Mouse (Mus musculus): ENCODE measurements around the gene Olfr1253.

The Olfr1253 gene

DNA sequence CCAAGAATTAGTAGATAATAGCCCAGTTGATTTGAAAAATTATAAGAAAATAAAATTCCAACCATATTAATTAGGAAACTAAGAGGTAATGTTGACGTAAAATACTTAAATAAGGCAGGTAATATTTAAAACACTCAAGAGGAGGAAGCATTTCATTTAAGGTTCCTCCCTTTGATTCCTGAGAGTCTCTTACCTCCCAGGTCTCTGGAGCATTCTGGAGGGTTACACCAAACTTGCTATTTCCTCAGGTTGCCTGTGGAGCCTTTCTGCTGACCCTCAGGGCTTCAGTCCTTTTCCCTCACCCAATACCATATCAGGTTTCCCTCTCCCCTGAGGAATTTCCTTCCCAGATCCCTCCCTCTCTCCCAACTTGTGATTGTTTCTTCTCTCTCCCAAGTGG is at the start of gene Olfr1253:
TSS of gene Olfr1253 (minus strand) at position 101 of the 400 bp plus-strand sequence.
- in situ Hi-C loops (cut with MboI, MseI) = no loop called here

DNA sequence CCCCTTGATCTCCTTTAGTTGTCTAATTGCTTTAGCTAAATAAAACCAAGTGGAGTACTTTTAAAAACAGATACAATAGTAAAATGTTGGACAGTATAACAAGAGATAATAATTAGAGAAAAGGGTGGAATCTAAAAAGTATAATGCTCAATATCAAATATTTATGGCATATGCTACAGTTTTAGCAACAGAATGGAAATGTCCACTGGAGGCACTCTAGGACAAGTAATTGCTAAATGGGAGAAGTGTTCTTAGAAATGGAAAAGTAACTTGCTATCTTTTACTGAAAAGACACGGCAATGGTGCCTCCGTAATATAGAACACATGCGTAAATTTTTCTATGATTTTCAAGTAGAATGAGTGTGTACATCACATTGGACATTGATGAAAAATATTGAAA is 42.7 kb upstream of the Olfr1253 start:
- in situ Hi-C loops (cut with MboI, MseI) = no loop called here

DNA sequence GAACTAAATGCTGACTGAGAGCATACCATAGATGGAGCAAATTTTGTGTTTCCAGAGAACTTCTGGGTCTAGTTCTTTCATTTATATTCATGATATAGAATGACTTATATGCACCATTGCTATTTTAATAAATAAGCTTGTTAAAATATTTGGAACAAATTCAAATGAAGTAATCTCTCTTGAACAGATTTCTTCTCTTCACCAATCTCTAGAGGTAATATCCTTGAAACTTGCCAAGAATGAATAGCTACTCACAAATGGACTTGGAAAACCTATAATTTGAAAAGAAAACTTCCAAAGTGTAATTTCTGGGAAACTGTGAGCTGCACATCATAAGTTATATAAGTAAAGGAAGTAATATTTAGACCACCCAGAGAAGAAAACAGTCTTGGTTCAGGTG is 36.6 kb upstream of the Olfr1253 start, which contains the start of gene Olfr1254:
TSS of gene Olfr1254 (minus strand) at position 101 of the 400 bp plus-strand sequence.
- in situ Hi-C loops (cut with MboI, MseI) = no loop called here

DNA sequence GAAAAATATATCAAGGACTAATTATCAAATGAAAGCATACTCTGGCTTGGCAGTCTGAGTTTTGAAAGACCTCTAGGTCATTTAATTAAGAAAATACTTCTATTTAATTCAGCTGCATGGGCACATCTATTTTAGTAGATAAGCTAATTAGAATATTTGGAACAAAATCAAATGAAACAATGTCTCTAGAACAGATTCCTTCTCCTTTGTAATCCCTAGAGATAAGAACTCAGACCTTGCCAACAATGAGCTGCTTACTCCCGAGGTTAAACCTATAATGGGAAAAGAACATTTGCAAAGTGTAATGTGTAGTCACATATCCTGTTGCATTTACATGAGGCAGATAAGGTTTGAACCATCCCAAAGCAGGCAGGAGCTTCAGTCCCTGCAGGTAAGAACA is 32.0 kb downstream of the Olfr1253 start, which contains the start of gene Olfr1252:
TSS of gene Olfr1252 (minus strand) at position 101 of the 400 bp plus-strand sequence.
- in situ Hi-C loops (cut with MboI, MseI) = no loop called here

All from T-helper 17 cell (primary cell).